Mouse (Mus musculus) thymus, adult 2 months (tissue): ENCODE measurements around the gene Nop16. TPM values are rescaled to one million over a fixed set of nuclear protein-coding genes. Genes with fewer than 3 reads are reported as not detected.

ENCODE experiments used
- DNase-seq: peaks from one replicate; pipeline ENCODE4 v3.0.0; 2021
- H3K27ac ChIP-seq: fragments of 200-500 bp; 2 replicates; pipeline ENCODE4 v1.5.1; 2012; ENCODE audit warnings: low read length, control low read depth; ENCODE audit not compliant: control insufficient read depth, insufficient read depth
- H3K27me3 ChIP-seq: fragments of 200-500 bp; 2 replicates; pipeline ENCODE4 v1.6.1; 2012; ENCODE audit warnings: mild to moderate bottlenecking, low read length, moderate library complexity, mixed read lengths; ENCODE audit not compliant: control insufficient read depth, insufficient read depth
- H3K36me3 ChIP-seq: fragments of 200-500 bp; 2 replicates; pipeline ENCODE4 v1.6.1; 2012; ENCODE audit warnings: mild to moderate bottlenecking, low read length, moderate library complexity; ENCODE audit not compliant: control insufficient read depth, insufficient read depth
- H3K4me1 ChIP-seq: fragments of 200-500 bp; replicated peaks from 2 replicates; pipeline ENCODE4 v1.6.1; 2012; ENCODE audit warnings: low read length; ENCODE audit not compliant: control insufficient read depth, insufficient read depth
- H3K4me3 ChIP-seq: fragments of 200-500 bp; 2 replicates; pipeline ENCODE4 v1.5.1; 2012; ENCODE audit warnings: mild to moderate bottlenecking, low read length, control low read depth, moderate library complexity; ENCODE audit not compliant: control insufficient read depth, insufficient read depth
- CTCF ChIP-seq: fragments of 200-500 bp; IDR thresholded peaks from 2 replicates; pipeline ENCODE4 v1.5.1; 2012; ENCODE audit warnings: mild to moderate bottlenecking, control low read depth, low read length, moderate library complexity, borderline replicate concordance; ENCODE audit not compliant: control insufficient read depth, poor library complexity, insufficient read depth; ENCODE audit errors: extremely low read depth
- POLR2A ChIP-seq: fragments of 200-500 bp; IDR thresholded peaks from 2 replicates; pipeline ENCODE4 v1.6.1; 2012; ENCODE audit warnings: mild to moderate bottlenecking, low read length, control low read depth, moderate library complexity; ENCODE audit not compliant: control insufficient read depth, poor library complexity, insufficient read depth; ENCODE audit errors: extremely low read depth
- WGBS: fragments of 180-500 bp; shearing (Covaris S2); methylation state at CpG from one replicate; pipeline ENCODE4 v1.1.7; 2018; 5-methylcytosine and 5-hydroxymethylcytosine counted together
- polyA plus RNA-seq: library from polyadenylated mRNA; depleted of rRNA; stranded (reverse); fragments of >200 nt; gene quantifications from 2 replicates; pipeline ENCODE4 v1.2.3, GENCODE M21; 2012

Gene Nop16
- polyA plus RNA-seq, 1 experiment = 8.7 TPM

DNA sequence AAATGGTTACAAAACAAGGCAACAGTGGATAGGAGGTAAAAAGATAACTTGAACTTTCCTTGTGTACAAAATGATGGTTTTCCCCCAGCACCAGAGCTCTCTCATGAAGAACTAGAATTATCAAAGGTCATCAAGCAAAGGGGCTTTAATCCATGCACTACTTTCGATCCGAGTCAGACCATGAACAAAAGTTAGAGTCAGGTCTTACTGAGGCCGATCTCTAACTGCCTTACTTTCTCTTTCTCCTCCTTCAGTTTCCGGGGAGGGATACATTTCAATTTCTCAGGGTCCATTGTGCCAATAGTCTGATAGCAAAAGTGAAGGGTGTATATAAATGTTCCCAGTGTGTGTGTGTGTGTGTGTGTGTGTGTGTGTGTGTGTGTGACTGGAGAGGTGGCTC lies 17.3 kb downstream of the Nop16 start:
- TF ChIP-seq POLR2A (no peak), CTCF (no peak)
- DNase-seq = no peak
- Histone ChIP-seq H3K27ac (no peak overlapping the region), H3K4me1 (peaks cover 7% of the 10 kb centered on the region), H3K36me3 (no peaks in the 10 kb centered on the region), H3K4me3 (no peak overlapping the region), H3K27me3 (no peaks in the 10 kb centered on the region)
- WGBS = 90% methylated on average over 4 of the region's 4 CpGs

DNA sequence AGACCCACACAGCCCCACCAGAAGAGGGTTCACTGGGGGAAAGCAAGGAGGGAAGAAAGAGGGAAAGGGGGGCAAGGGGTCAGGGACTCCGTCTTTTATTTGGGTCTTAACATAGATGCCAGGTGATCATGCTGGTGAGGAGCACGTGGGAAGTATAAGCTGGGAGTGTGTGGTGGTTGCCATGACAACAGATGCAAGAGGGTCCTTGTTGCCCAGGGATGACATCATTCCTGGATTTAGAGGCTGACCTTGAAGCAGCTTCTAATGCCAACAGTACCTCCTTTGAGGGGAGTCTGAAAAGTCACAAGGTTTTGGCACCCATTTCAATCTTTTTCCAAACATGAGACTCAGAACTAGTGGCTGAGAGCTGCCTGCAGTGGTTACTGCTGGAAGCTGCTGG lies 18.3 kb downstream of the Nop16 start:
- no peak for DNase-seq
- peaks cover 7% of the 10 kb centered on the region for H3K4me1 ChIP-seq
- no peak overlapping the region for H3K4me3 ChIP-seq
- H3K27ac ChIP-seq = no peak overlapping the region
- 69% methylated on average over 2 of the region's 2 CpGs for WGBS
- H3K36me3 ChIP-seq = no peaks in the 10 kb centered on the region
- TF ChIP-seq POLR2A = no peak
- no peak for TF ChIP-seq CTCF
- H3K27me3 ChIP-seq = no peaks in the 10 kb centered on the region

GRCm38 (mm10) chr13:54570736-54571135 lies 19.2 kb downstream of the Nop16 start:
- Histone ChIP-seq H3K36me3 (no peaks in the 10 kb centered on the region), H3K4me3 (no peak overlapping the region), H3K4me1 (peaks cover 10% of the 10 kb centered on the region), H3K27me3 (no peaks in the 10 kb centered on the region), H3K27ac (no peak overlapping the region)
- no peak for DNase-seq
- TF ChIP-seq POLR2A = no peak
- 87% methylated on average over 4 of the region's 4 CpGs for WGBS

- Histone ChIP-seq H3K4me3 (no peak overlapping the region), H3K27me3 (no peaks in the 10 kb centered on the region), H3K36me3 (no peaks in the 10 kb centered on the region), H3K27ac (no peak overlapping the region), H3K4me1 (peaks cover 11% of the 10 kb centered on the region)
- 61% methylated on average over 1 of the region's 1 CpGs for WGBS
- DNase-seq = no peak
- TF ChIP-seq POLR2A (no peak), CTCF (no peak)
Measured at GRCm38 (mm10) chr13:54569282-54569681, 20.6 kb downstream of the Nop16 start.

DNA sequence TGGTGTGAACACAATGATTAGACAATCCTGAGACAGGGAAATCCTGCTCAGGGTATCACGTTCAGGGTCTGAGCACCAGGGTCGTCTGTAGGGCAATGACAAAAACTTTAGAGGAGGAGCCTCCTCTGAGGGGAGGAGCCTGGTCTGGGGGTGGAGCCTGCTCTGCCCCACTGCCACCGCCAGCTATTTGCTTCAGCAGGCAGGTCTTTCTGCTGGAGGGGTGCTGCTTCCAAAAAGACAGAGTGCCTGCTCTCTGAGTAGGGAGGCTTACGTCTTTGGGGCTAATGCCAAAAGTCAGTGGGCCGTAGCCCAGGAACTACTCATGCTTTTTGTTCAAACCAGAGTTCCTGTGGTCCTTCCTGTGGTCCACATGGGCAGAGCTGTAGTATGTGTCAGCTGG lies 21.5 kb downstream of the Nop16 start:
- WGBS = 69% methylated on average over 5 of the region's 5 CpGs
- H3K27ac ChIP-seq = no peak overlapping the region

DNA sequence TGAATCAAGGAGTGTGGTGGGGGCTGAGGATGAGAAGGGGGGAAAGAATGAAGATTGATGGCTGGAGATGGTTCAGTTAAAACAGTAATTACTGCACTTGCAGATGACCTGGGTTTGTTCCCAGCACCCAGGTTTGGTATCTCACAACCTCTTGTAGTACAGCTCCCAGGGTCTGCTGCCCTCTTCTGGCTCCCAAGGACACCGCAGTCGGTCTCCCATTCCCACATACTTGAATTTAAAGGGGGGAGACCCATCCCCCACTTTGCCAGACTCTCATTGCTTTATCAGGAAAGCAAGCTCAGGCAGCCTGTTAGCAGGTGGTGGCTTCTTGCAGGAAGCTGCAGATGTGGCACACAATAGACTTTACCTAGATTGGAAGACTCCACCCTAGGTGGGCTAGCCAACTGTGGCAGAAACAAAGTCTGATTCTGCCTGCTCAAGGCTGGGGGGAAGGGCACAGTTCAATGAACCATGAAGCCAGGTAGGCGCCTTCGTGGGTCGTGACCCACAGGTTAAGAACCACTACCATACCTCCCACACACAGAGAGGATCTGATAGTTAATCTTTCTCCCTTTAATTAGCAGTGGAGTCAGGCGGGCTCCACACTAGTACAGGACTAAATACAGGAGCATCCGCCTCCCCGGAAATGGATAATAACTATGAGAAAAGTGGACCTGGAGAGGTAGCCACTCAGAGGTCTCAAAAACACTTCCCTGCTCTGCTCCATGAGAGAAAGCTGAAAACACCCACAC lies 24.1 kb downstream of the Nop16 start:
- DNase-seq = peak; percentile 67
- Histone ChIP-seq H3K27ac (peak overlapping the region; percentile 27; the same call in 1 of the 2 replicates), H3K36me3 (no peaks in the 10 kb centered on the region; the same call in 1 of the 2 replicates), H3K4me1 (peaks cover 12% of the 10 kb centered on the region), H3K27me3 (no peaks in the 10 kb centered on the region), H3K4me3 (peak overlapping the region; percentile 36)
- WGBS = 64% methylated on average over 8 of the region's 8 CpGs
- TF ChIP-seq CTCF (0 out of 2 replicates have a peak, but pooled peaks have one; percentile 14), POLR2A (no peak)

More for the DNA sequence above, 21.5 kb downstream of the Nop16 start:
- no peak for TF ChIP-seq POLR2A
- no peak for TF ChIP-seq CTCF
- H3K27me3 ChIP-seq = no peaks in the 10 kb centered on the region
- DNase-seq = no peak
- H3K4me1 ChIP-seq = peaks cover 12% of the 10 kb centered on the region
- H3K36me3 ChIP-seq = no peaks in the 10 kb centered on the region
- H3K4me3 ChIP-seq = no peak overlapping the region
